Mouse (Mus musculus): ENCODE results near the gene C530008M17Rik.
A peak's percentile ranks its signal among the peaks of the same experiment; 100 is the strongest.
"Not testable (repeated sequence)": the region's sequence is repeated elsewhere in the genome, so short reads cannot be mapped to it uniquely, and the experiment has no call there.

The C530008M17Rik gene

GRCm38 (mm10) chr5:76893084-76893483, 236.8 kb downstream of the C530008M17Rik start:
- DNase-seq (ENCODE audit: low read depth, low spot score) = no peak

GRCm38 (mm10) chr5:76902131-76902530, 245.8 kb downstream of the C530008M17Rik start:
- DNase-seq (ENCODE audit: low read depth, low spot score) = no peak

GRCm38 (mm10) chr5:76904713-76905404, 248.5 kb downstream of the C530008M17Rik start:
- peak; percentile 31 for DNase-seq (ENCODE audit: low read depth, low spot score)

- peak; percentile 94 for DNase-seq (ENCODE audit: low read depth, low spot score)
Observed at GRCm38 (mm10) chr5:76905405-76906154, 249.3 kb downstream of the C530008M17Rik start, which contains the start of gene Aasdh. TSS of gene Aasdh (minus strand) at chr5:76905514.

GRCm38 (mm10) chr5:76906155-76906499, 249.8 kb downstream of the C530008M17Rik start:
- no peak for DNase-seq (ENCODE audit: low read depth, low spot score)

- peak; percentile 83 for DNase-seq (ENCODE audit: low read depth, low spot score)
Observed at GRCm38 (mm10) chr5:76910807-76911206, 254.5 kb downstream of the C530008M17Rik start.

GRCm38 (mm10) chr5:76912522-76912921, 256.2 kb downstream of the C530008M17Rik start:
- not testable (repeated sequence) for DNase-seq (ENCODE audit: low read depth, low spot score)

GRCm38 (mm10) chr5:76922833-76923232, 266.5 kb downstream of the C530008M17Rik start:
- no peak for DNase-seq (ENCODE audit: low read depth, low spot score)
